Mouse (Mus musculus) kidney, postnatal 0 days (tissue): Measurements from ENCODE around the gene AL732309.1. TPM values are rescaled to one million over a fixed set of nuclear protein-coding genes. Genes with fewer than 3 reads are reported as not detected.

ENCODE experiments used
- ATAC-seq: fragments of 200-750 bp; cut with Nextera tagmentation; replicated peaks from 2 replicates; pipeline ENCODE4 v1.8.0; 2017; ENCODE audit warnings: low read depth, moderate number of reproducible peaks, moderate TSS enrichment, moderate library complexity; ENCODE audit not compliant: low FRiP score
- DNase-seq: peaks from one replicate; pipeline ENCODE4 v3.0.0-alpha.2; 2016; ENCODE audit warnings: low spot score
- H3K27ac ChIP-seq: fragments of 300-500 bp; sonication (generic); 2 replicates; pipeline ENCODE4 v1.5.1; 2014; ENCODE audit warnings: mild to moderate bottlenecking
- H3K27me3 ChIP-seq: fragments of 300-500 bp; sonication (generic); 2 replicates; pipeline ENCODE4 v1.6.1; 2014; ENCODE audit warnings: low read length, mixed read lengths; ENCODE audit not compliant: insufficient read depth
- H3K36me3 ChIP-seq: fragments of 300-500 bp; sonication (generic); 2 replicates; pipeline ENCODE4 v1.6.1; 2014; ENCODE audit warnings: low read length, mixed read lengths; ENCODE audit not compliant: insufficient read depth
- H3K4me1 ChIP-seq: fragments of 300-500 bp; sonication (generic); replicated peaks from 2 replicates; pipeline ENCODE4 v1.6.1; 2014; ENCODE audit warnings: antibody characterized with exemption, low read length, mixed read lengths; ENCODE audit not compliant: insufficient read depth
- H3K4me2 ChIP-seq: fragments of 300-500 bp; sonication (generic); 2 replicates; pipeline ENCODE4 v1.6.1; 2014; ENCODE audit warnings: mild to moderate bottlenecking, low read length, moderate library complexity, mixed read lengths
- H3K4me3 ChIP-seq: fragments of 300-500 bp; sonication (generic); replicated peaks from 2 replicates; pipeline ENCODE4 v1.5.1; 2014; ENCODE audit warnings: low read depth, low read length
- H3K9ac ChIP-seq: fragments of 300-500 bp; sonication (generic); 2 replicates; pipeline ENCODE4 v1.6.1; 2014; ENCODE audit warnings: low read depth, low read length
- H3K9me3 ChIP-seq: fragments of 300-500 bp; sonication (generic); replicated peaks from 2 replicates; pipeline ENCODE4 v1.6.1; 2016; ENCODE audit warnings: low read length, inconsistent platforms, mixed read lengths
- CTCF ChIP-seq: IDR thresholded peaks from 2 replicates; pipeline ENCODE4 v1.5.1; 2016; ENCODE audit warnings: antibody characterized with exemption, low read depth, mild to moderate bottlenecking, moderate library complexity
- WGBS: fragments of 180-500 bp; shearing (Covaris S2); extraction: QIAGEN DNeasy Blood & Tissue Kit; methylation state at CpG from one replicate; pipeline ENCODE4 v1.1.7; 2014; 5-methylcytosine and 5-hydroxymethylcytosine counted together
- polyA plus RNA-seq: library from polyadenylated mRNA; unstranded; fragments of >200 nt; fragmentation: Nextera tagmentation; extraction: Ambion mirVana; gene quantifications from 2 replicates; pipeline ENCODE4 v1.2.1, GENCODE M21; 2015

AL732309.1 gene
- polyA plus RNA-seq = 2.7 and 3.7 TPM in 2 replicates

DNA sequence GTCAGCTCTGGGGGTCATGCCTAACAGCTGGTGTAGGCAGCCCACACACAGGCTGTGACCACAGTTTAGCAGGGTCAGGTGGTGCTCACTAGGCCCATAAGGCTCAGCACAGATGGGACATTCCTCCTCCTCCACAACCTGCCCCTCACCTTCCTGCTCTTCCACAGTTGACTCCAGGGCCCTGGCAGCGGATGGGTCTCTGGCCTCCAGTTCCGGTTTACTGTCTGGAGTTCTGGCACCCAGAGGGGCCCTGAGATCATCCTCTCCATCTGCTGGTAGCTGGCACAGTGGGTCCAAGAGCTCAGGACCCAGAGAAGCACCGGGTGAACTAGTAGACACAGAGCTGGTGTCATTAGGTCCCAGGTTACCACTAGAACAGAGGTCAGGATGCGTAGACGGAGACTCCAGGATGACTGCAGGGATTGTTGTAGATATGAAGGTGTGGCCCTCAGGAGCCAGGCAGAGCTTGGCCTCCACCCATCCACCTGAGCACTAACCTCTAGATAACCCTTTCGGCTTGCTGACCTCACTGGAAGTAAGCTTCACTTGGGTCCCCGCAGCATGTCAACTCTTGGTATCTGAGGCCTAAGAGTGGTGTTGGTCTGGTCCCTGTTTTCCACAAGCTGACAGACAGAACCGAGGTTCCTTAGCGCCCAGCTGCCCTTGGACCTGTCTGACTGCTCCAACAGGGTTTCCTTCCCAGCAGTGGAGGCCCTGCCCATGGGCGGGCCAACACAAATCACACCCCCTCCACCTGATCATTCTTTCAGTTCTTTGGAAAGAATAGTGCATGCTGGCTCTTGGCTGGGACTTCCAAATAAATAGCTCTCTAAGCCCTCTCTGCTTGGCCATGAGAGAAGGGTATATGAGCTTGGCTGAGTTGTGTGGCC is at the start of gene AL732309.1:
TSS of gene AL732309.1 (minus strand) at position 681 of the 890 bp plus-strand sequence.
- H3K4me2 ChIP-seq = no peak within 1 kb of the TSS
- no peaks in the 10 kb centered on the region for H3K9me3 ChIP-seq
- ATAC-seq (no peak), DNase-seq (no peak)
- 83% methylated on average over 10 of the region's 10 CpGs for WGBS
- no peak within 1 kb of the TSS for H3K4me3 ChIP-seq
- no peak for TF ChIP-seq CTCF
- H3K27ac ChIP-seq = no peak within 1 kb of the TSS
- peaks cover 9% of the 10 kb centered on the region; the same call in 1 of the 2 replicates for H3K4me1 ChIP-seq
- H3K36me3 ChIP-seq = peaks cover 23% of the 10 kb centered on the region
- H3K9ac ChIP-seq = no peak within 1 kb of the TSS
- H3K27me3 ChIP-seq = no peaks in the 10 kb centered on the region

GRCm38 (mm10) chr2:25293706-25294105 is 47.0 kb upstream of the AL732309.1 start:
- DNase-seq = no peak
- ATAC-seq = no peak
- H3K27ac ChIP-seq = no peak overlapping the region
- no peak overlapping the region for H3K9ac ChIP-seq
- TF ChIP-seq CTCF = no peak
- H3K36me3 ChIP-seq = no peaks in the 10 kb centered on the region
- H3K4me2 ChIP-seq = no peak overlapping the region
- peaks cover 9% of the 10 kb centered on the region; the same call in 1 of the 2 replicates for H3K4me1 ChIP-seq
- peaks cover 41% of the 10 kb centered on the region for H3K27me3 ChIP-seq
- H3K4me3 ChIP-seq = no peak overlapping the region
- 73% methylated on average over 9 of the region's 9 CpGs for WGBS
- H3K9me3 ChIP-seq = no peaks in the 10 kb centered on the region

GRCm38 (mm10) chr2:25292856-25293255 is 46.2 kb upstream of the AL732309.1 start:
- H3K36me3 ChIP-seq = no peaks in the 10 kb centered on the region
- H3K4me1 ChIP-seq = peaks cover 9% of the 10 kb centered on the region; the same call in 1 of the 2 replicates
- peak; percentile 82 for DNase-seq
- H3K9ac ChIP-seq = no peak overlapping the region
- no peak for ATAC-seq
- H3K27me3 ChIP-seq = peaks cover 49% of the 10 kb centered on the region
- peak overlapping the region; percentile 33; the same call in 1 of the 2 replicates for H3K4me3 ChIP-seq
- 0% methylated on average over 1 of the region's 1 CpGs for WGBS
- H3K4me2 ChIP-seq = no peak overlapping the region
- peak; percentile 90 for TF ChIP-seq CTCF
- no peaks in the 10 kb centered on the region for H3K9me3 ChIP-seq
- H3K27ac ChIP-seq = no peak overlapping the region

- Histone ChIP-seq H3K4me2 (peak overlapping the region; percentile 58), H3K4me3 (peak overlapping the region; percentile 33), H3K9ac (0 out of 2 replicates have a peak overlapping the region, but pooled peaks have one; percentile 31), H3K27ac (no peak overlapping the region), H3K36me3 (no peaks in the 10 kb centered on the region), H3K9me3 (no peaks in the 10 kb centered on the region), H3K4me1 (peaks cover 9% of the 10 kb centered on the region; the same call in 1 of the 2 replicates), H3K27me3 (peaks cover 49% of the 10 kb centered on the region)
- WGBS = 3% methylated on average over 34 of the region's 43 CpGs
- 0 out of 2 replicates have a peak, but pooled peaks have one; percentile 6 for ATAC-seq
- TF ChIP-seq CTCF = no peak
- no peak for DNase-seq
Observed at GRCm38 (mm10) chr2:25292054-25292544, 45.4 kb upstream of the AL732309.1 start.

GRCm38 (mm10) chr2:25291184-25292053 is 44.8 kb upstream of the AL732309.1 start:
- peak overlapping the region; percentile 33 for H3K4me3 ChIP-seq
- TF ChIP-seq CTCF = no peak
- WGBS = 4% methylated on average over 31 of the region's 32 CpGs
- peaks cover 49% of the 10 kb centered on the region for H3K27me3 ChIP-seq
- H3K9ac ChIP-seq = 0 out of 2 replicates have a peak overlapping the region, but pooled peaks have one; percentile 31
- no peaks in the 10 kb centered on the region for H3K36me3 ChIP-seq
- DNase-seq (no peak), ATAC-seq (no peak)
- peak overlapping the region; percentile 58 for H3K4me2 ChIP-seq
- H3K4me1 ChIP-seq = peaks cover 9% of the 10 kb centered on the region; the same call in 1 of the 2 replicates
- H3K9me3 ChIP-seq = no peaks in the 10 kb centered on the region
- no peak overlapping the region for H3K27ac ChIP-seq

DNA sequence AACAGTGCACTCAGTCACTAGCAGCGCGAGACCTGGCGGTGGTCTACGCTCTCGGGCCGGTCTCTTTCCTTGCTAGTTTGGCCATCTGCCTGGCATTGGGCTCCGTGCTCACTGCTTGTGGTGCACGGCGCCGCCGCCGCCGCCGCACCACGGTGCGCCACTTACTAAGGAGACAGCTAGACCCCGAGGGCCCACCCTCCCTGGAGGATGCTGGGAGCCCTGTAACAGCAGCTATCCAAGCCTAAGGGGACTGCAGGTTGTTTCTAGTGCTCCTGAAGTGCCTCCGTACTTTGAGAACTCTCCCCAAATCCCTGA is 44.1 kb upstream of the AL732309.1 start:
- no peak overlapping the region for H3K9ac ChIP-seq
- peaks cover 9% of the 10 kb centered on the region; the same call in 1 of the 2 replicates for H3K4me1 ChIP-seq
- H3K4me2 ChIP-seq = peak overlapping the region; percentile 46

More for the DNA sequence above, 44.1 kb upstream of the AL732309.1 start:
- TF ChIP-seq CTCF = no peak
- H3K27ac ChIP-seq = no peak overlapping the region
- ATAC-seq (no peak), DNase-seq (no peak)
- H3K9me3 ChIP-seq = no peaks in the 10 kb centered on the region
- under 1% methylated on average over 18 of the region's 18 CpGs for WGBS
- H3K27me3 ChIP-seq = peaks cover 49% of the 10 kb centered on the region
- 0 out of 2 replicates have a peak, but pooled peaks cover 5% of the 10 kb centered on the region for H3K36me3 ChIP-seq
- peak overlapping the region; percentile 33; the same call in 1 of the 2 replicates for H3K4me3 ChIP-seq
